Mouse (Mus musculus) CD4-positive, CD25-positive, alpha-beta regulatory T cell, adult 4 months (primary cell): ENCODE results near the gene Bnip2. TPM values are rescaled to one million over a fixed set of nuclear protein-coding genes. Genes with fewer than 3 reads are reported as not detected.

Experiments used
- ATAC-seq: one replicate; pipeline ENCODE4 v1.8.0; 2017
- polyA plus RNA-seq, 2 experiments: library from polyadenylated mRNA; unstranded; fragments of 100-300 nt; shearing (Covaris generic); gene quantifications; one replicate each; pipeline ENCODE4 v1.2.1; 2017

Bnip2 gene
- polyA plus RNA-seq, 2 experiments from 2014 or later, result 36.3 to 37.1 TPM

- ATAC-seq, result no peak
Observed at GRCm38 (mm10) chr9:70048751-70049415, 59.6 kb downstream of the Bnip2 start.

DNA sequence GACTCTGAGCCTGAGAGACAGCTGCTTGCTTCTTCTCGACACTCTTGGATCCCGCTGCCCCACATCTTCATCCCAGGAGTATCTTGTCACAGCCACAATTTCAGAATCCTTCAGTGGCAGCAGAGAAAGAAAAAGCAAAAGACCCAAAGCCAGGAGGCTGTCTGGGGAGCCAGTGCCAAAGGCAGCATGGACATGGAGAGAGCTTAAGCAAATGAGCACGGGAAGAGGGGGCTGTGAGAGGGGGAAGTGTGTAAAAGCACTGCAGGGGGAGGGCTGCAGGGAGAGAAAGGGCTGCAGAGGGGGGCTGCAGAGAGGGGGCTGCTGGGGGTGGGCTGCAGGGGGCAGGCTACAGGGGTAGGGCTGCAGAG is 60.1 kb downstream of the Bnip2 start:
- no peak for ATAC-seq

DNA sequence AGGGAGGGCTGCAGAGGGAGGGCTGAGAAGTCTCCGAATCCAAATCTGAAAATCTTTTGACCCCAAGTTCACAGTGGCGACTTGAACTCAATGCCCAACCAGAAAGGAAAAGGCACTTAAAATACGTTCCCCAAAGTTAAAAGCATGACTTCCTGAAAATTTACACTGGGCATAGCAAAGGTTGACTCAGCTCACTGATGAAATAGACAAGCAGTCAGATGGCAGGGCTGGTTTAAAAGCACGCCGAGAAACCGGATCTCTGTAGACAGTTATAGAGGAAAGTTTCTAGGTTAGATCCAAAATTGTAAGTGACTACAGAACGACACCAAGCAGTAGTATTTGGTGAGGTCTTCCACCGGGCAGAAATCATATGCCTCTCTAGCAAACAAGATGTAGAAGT is 60.6 kb downstream of the Bnip2 start:
- ATAC-seq, result no peak

DNA sequence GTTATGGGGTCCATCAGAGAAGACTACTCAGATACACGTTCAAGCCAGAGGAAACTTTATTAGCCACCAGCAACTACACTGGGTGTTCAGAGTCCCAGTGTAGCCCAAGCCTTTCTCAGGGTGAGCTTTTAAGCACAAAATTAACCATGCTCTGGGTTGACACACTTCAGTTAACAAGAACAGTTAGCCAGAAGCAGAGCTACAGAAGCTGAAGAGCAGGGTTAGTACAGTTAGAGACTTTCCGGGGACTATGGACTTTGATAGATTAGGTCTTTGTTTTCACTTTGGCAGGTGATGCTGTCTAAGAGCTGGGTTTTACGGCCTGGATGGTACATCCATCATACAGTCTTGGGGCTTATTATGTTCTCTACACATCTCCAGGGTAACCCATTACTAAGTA is 63.5 kb downstream of the Bnip2 start:
- ATAC-seq, result no peak

DNA sequence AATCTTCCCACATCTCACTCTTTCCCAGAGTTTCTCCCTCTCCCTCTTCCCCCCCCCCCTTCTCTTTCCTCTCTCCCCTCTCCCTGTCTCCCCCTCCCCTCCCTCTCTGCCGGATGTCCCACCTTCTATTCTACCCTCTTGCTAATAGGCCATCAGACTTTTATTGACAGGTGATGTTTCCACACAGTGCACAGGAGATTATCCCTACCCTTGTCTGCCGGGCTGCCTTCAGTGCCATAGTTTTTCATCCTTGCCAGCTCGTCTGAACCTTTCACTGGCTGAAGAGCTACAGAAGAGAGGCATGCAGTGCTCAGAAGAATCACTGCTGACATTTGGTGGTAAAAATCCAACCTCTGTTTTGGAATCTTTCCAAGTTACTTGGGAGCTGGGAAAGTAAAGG is 64.1 kb downstream of the Bnip2 start:
- ATAC-seq, result no peak

Other genes starting within 250 kb of the Bnip2 start
- gene Foxb1, start 228.5 kb upstream of the Bnip2 start, polyA plus RNA-seq, result not detected
- gene Gtf2a2, start 23.1 kb downstream of the Bnip2 start, polyA plus RNA-seq, result 100 to 1,000 TPM; 135 to 193 TPM
- gene Gcnt3, start 48.6 kb downstream of the Bnip2 start, polyA plus RNA-seq, result not detected
- gene Fam81a, start 153.1 kb downstream of the Bnip2 start, polyA plus RNA-seq, result 1 to 10 TPM; 1.3 to 1.5 TPM
- gene Myo1e, start 217.9 kb downstream of the Bnip2 start, polyA plus RNA-seq, result 10 to 100 TPM; 32.1 to 54.1 TPM